Mouse (Mus musculus) lung, postnatal 10 days (tissue): ENCODE results near the gene Fasn.
A peak's percentile ranks its signal among the peaks of the same experiment; 100 is the strongest.
"Not testable (repeated sequence)": the region's sequence is repeated elsewhere in the genome, so short reads cannot be mapped to it uniquely, and the experiment has no call there.

Experiments
- DNase-seq: peaks from one replicate; pipeline ENCODE4 v3.0.0; 2021

Gene Fasn

DNA sequence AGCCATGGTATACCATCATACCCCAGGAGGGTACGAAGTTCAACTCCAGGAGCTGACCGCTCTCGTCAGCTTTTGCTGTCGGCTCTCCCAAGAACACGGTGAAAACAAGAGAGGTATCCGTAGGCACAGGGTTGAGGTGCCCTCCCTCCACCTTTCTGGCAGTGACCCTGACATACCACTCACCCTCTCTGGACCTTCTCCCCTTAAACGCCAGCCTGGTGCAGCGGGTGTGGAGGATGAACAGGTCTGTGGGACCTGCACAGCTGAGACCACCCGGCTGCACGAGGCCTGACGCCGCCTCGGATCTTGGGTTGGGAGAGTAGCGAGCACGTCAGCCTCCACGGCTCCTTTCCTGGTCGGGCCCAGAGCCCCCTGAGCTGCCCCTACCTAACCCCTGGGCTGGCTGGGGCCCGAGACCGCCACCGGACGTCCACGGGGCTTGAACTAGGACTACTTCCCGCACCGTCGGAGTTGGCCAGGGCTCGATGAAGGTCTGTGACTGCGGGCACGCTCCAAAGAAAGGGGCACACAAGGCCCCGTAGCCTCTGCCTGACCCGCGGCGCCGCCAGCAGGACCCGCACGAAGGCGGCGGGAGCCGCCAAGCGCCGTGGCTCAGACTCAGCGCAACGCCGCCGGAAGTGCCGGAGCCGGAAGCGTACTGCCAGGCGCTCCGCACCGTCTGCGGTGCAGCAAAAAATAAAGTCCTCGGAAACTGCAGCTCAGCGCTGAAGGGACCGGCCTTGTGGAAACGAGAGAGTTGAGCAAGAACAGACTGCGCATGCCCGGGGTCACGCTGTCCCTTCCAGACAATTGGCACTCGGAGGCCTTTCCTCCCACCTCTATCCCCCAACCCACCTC, 28.4 kb downstream of the Fasn start, which contains the start of gene Dus1l:
Dus1l (minus strand) TSS at position 648 of the 858 bp plus-strand sequence.
- DNase-seq: peak; percentile 98

GRCm38 (mm10) chr11:120792652-120793051, 31.7 kb downstream of the Fasn start:
- no peak for DNase-seq

DNA sequence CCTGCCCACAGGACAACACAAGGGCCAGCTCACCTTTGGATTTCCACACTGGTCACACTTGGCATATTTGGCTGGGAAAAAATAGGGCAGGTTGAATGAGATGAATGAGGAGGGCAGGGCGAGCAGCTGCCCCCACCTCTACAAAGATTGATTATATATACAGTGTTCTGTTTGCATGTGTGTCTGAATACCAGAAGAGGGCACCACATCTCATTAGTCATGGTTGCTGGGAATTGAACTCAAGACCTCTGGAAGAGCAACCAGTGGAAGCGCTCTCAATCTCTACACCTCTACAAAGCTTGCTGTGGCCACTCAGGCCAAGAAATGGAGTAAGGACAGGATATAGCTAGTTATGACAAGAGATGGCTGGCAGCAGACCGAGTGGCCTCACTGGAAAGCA, 34.5 kb downstream of the Fasn start:
- DNase-seq: no peak

GRCm38 (mm10) chr11:120789355-120789754, 35.0 kb downstream of the Fasn start:
- no peak for DNase-seq

- DNase-seq: not testable (repeated sequence)
Observed at GRCm38 (mm10) chr11:120788460-120788859, 35.9 kb downstream of the Fasn start.

- no peak for DNase-seq
Observed at GRCm38 (mm10) chr11:120785145-120785544, 39.2 kb downstream of the Fasn start.

- peak; percentile 87 for DNase-seq
Observed at GRCm38 (mm10) chr11:120784064-120784791, 40.1 kb downstream of the Fasn start, which contains the start of the genes Rfng and Gps1. TSS of gene Rfng (minus strand) at chr11:120784207. TSS of gene Gps1 (plus strand) at chr11:120784272.

GRCm38 (mm10) chr11:120783426-120784063, 40.8 kb downstream of the Fasn start:
- no peak for DNase-seq

DNA sequence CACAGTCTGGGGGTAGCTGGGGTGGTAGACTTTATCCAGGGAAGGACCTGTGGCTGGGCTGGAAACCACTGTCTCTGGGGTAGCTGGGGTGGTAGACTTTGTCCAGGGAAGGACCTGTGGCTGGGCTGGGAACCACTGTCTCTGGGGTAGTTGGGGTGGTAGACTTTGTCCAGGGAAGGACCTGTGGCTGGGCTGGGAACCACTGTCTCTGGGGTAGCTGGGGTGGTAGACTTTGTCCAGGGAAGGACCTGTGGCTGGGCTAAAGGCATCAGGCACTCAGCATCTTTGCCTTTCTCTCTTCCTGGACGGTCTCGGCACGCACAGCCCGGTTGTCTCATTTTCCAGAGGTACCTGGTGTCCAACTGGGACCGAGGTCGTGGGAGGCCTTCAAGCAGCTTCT, 43.0 kb downstream of the Fasn start:
- not testable (repeated sequence) for DNase-seq

DNA sequence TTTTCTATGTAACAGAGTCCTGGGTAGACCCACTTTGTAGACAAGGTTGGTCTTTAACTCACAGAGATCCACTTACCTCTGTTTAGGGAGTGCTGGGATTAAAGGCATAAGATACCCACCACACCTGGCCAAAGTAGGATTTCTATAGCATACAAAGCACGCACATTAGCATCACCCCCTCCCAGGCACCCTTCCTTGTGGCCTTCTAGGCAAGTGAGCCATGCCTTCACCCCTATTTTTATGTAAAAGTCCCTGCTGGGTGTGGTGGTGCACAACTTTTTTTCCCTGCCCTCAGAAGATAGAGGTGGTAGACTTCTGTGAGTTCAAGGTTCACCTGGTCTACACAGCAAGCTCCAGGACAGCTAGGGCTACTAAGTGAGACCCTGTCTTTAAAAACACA, 44.5 kb downstream of the Fasn start:
- DNase-seq: no peak

- DNase-seq: no peak
Observed at GRCm38 (mm10) chr11:120777123-120777522, 47.2 kb downstream of the Fasn start.

DNA sequence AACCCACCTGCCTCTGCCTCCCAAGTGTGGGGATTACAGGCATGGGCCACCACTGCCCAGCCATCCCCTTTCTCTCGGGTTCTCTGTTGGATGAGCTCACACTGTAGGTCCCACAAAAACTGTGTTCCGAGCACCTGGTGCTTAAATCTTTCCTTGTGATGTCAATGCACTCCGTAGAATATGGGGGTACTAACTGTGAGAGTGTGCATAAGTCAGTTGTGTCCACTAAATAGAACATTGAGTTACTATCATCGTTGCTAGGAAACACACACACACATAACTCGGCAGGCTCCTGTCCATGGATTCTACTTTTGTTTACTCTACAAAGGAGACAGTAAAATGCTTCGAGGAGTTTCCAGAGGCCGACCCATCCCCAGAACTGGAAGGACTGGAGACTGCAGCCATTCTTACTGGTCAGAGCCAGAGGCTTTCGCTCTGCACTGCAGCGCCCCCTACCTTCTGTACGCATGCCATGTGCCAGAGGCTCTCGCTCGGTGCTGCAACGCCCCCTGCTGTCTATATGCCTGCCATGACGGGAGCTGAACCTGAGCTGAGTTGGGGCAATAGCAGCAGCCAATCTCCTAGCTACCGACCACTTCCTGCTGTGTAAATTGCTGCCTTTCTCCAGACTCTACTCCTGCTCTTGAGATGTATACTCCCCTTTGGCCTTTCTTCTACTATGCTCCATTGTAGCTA, 48.4 kb downstream of the Fasn start:
- DNase-seq: peak; percentile 96

DNA sequence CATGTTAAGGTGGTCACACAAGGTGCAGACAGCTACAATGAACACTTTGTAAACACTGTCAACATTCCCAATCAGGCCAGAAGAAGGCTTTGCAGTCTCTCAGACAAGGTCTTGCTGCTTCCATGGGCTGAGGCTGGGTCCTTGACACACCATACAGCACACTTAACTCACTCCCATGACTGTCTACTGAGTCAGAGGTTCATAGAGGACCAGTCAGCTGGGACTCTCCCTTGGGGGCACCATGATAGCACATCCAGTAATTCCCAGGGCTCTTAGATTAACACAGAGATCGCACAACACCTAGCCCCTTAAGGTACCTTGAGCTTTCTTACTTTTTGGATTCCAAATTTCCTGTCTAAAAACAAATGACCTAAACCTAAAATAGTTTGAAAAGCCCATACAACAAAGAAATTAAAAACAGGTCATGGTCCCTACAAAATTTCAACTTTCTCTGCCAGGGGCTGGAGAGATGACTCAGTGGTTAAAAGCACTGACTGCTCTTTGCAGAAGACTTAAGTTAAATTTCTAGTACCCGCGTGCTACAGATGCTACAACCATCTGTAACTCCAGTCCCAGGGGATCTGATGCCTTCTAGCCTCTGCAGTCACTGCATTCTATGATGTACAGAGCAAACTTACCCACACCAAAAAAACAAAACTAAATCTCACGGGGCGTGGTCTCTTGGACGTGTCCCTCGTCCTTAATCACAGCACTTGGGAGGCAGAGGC, 50.7 kb downstream of the Fasn start:
- DNase-seq: no peak

DNA sequence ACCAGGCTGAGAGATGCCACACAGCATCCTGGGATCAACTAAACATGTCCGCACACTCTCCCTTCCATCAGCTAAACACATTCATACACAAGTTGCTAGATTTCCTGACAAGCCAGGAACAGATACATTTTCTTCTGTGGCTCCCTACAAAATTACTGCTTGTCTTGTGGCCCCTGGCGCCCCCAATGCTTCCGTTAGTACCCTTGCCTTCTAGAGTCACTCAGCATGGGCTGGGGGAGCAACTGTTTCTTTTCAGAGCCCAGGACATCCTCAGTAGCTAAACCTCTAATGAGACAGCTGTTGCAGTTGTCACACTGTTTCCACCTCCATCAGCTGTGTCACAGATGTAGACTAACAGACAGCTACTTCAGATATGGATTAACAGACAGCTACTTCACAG, 51.6 kb downstream of the Fasn start:
- no peak for DNase-seq

- no peak for DNase-seq
Observed at GRCm38 (mm10) chr11:120768206-120768605, 56.1 kb downstream of the Fasn start.

DNA sequence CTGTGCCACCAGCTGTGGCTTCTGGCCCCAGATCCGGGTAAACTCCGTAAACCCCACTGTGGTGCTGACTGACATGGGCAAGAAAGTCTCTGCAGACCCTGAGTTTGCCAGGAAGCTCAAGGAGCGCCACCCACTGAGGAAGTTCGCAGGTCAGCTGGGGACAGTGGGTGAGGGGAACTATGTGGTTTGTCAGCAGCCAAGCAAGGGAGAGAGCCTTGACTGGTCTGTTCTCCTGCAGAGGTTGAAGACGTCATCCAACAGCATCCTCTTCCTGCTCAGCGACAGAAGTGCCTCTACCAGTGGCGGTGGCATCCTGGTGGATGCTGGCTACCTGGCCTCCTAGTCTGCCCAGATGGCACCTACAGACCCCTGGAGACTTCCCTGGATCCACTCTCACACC, 57.3 kb downstream of the Fasn start:
- DNase-seq: not testable (repeated sequence)

DNA sequence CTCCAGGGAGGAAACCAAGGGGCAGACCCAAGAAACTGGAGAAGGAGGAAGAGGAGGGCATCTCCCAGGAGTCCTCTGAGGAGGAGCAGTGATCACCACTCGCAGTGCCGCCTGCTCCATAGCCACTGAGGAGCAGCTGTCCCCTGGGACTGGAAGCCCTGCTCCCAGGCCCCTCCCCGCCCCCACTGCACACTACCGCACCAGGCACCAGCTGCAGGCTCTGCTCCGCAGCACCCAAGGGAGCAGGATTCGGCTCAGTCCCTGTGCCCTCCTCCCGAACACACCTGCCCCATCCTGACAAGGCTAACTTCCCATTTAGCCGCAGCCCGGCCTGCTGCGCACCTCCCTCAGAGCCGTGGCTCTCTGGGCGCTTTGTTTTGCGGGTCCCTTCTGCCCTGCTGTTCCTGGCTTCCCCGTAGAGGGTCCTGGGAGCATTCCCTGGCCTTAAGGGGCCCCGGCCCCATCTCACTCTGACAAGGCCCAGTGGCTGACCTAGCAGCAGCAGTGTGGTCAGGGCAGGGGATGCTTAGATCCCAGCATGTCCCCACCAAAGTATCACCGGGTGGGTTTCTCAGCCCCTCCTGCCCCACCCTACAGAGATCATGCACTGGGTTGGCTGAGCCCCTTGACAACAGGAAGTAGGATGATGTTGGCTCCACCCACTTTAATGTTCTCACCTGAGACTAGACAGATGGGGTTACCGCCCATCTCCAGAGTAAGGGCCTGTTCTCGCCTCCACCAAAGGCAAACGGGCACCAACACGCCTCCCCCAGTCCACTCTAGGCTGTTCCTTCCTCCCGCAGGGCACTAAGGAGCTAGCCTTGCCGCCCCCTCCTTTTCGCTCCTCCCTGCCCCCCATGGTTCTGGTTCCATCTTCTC, 61.0 kb downstream of the Fasn start:
- not testable (repeated sequence) for DNase-seq

- DNase-seq: not testable (repeated sequence)
Observed at GRCm38 (mm10) chr11:120762672-120763041, 61.7 kb downstream of the Fasn start, which contains the start of gene Hmga1b. TSS of gene Hmga1b (plus strand) at chr11:120762794.

DNA sequence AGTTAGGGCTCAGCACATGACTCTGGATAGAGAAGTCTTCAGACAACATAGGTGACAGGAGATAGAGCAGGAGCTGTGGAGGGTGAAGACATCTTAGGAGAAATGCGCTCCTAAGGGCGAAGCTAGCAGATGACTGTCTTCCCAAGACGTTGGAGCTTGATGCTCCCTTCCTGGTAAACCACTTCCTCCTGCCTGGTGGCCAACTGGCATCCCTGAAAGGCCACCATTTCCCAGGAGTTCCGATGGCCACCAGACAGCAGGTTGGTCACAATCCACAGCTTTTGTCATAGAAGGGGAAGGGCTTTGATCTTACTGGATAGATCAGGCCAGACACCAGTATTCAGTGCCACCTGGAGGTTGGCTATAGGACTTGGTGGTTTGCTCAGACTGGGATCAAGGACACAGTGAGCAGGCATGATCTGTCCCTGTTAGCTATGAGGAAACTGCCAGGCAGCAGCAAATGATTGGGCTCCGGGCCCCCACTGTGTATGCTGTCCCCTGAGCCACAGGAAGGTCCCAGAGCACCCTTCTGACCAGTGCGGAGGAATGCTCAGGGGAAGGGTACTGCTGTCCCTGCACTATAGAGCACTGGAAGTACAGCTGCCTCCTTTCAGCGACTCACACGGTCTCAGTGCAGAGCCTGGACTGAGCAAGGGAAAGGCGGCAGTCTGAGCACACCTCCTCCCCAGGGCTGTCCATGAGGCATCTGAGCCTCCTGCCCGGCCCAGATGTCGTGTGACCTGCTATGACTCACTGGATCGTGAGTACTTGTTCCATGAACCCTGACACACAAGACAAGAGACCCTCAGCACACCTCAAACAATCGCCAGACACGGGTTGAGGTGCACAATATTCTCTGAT, 62.3 kb downstream of the Fasn start:
- no peak for DNase-seq

DNA sequence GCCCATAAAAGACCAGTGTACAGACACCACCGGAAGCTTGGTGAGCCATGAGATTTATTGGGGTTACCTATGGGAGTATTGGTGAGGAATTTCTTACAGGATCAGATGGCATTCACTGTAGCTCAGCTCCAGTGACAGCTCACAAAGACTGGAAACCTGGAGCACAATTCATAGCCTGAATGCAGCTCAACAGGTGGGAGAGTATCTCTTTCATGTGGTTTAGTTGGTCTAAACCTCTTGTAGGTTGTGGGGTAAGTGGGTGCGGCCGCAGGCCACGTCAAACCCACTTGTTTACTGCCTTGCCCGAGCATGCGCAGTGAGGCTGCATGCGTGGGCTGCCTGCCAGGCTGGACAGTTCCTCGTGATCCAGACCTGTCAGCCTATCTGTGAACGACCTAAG, 64.1 kb downstream of the Fasn start:
- no peak for DNase-seq
